Mouse (Mus musculus): ENCODE results near the gene Auts2. TPM values are rescaled to one million over a fixed set of nuclear protein-coding genes. Genes with fewer than 3 reads are reported as not detected.

Auts2 gene
- polyA plus RNA-seq, 1 experiment: 10.4 TPM

DNA sequence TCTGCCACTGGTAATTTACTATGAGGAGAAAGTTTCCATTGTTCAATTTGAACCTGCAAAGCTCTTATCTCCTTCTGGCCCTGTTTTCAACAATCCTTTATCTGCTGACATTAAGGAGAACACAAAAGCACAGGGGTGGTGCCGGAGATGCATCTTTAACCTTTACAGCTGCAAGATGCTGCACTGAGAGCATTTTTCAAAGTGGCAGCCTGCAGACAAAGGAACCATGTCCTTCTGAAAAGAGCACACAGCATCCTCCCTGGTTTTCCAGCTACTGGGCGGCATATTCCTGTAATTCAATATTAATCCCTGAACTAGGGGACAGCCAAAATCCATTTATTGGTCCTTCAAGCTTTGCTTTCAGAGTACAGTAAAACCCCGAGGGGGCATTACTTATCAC, 248.7 kb downstream of the Auts2 start:
- Histone ChIP-seq H3K36me3 (ENCODE audit: control insufficient read depth, insufficient read depth, low read length) (no peaks in the 10 kb centered on the region), H3K4me1 (ENCODE audit: control insufficient read depth, insufficient read depth, insufficient read length, low read length) (no peaks in the 10 kb centered on the region), H3K27me3 (ENCODE audit: control insufficient read depth, insufficient read depth, low read length) (no peaks in the 10 kb centered on the region), H3K4me3 (ENCODE audit: low read depth, low read length) (no peak overlapping the region), H3K27ac (ENCODE audit: insufficient read depth, low read depth, low read length) (no peak overlapping the region)
- TF ChIP-seq CTCF (IDR thresholded peaks at IDR 0.05; ENCODE audit: extremely low read depth, insufficient read length, insufficient replicate concordance, low read depth, low read length): no peak
- TF ChIP-seq POLR2A (IDR thresholded peaks at IDR 0.05; ENCODE audit: low read depth, low read length): no peak
- WGBS: 78% methylated on average over 3 of the region's 3 CpGs

DNA sequence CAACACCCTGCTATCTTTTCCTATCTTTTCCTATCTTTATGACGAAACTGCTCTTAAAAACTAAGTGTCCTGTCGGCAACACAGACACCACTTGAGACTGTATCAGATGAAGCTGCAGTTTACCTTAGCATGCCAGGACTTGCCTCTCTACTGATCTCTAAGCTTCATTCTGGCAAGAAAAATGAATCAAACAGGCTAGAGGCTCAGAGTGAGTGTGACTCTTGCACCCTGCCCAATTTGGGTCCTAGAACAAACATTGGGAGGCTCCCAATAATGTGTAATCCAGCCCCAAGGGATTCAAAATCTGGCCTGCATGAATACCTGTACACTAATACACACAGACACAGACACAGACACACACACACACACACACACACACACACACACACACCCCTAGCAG, 250.2 kb downstream of the Auts2 start:
- no peak for TF ChIP-seq POLR2A (IDR thresholded peaks at IDR 0.05; ENCODE audit: low read depth, low read length)
- no peak for TF ChIP-seq CTCF (IDR thresholded peaks at IDR 0.05; ENCODE audit: extremely low read depth, insufficient read length, insufficient replicate concordance, low read depth, low read length)
- Histone ChIP-seq H3K36me3 (ENCODE audit: control insufficient read depth, insufficient read depth, low read length) (no peaks in the 10 kb centered on the region), H3K4me3 (ENCODE audit: low read depth, low read length) (no peak overlapping the region), H3K27me3 (ENCODE audit: control insufficient read depth, insufficient read depth, low read length) (no peaks in the 10 kb centered on the region), H3K27ac (ENCODE audit: insufficient read depth, low read depth, low read length) (no peak overlapping the region), H3K4me1 (ENCODE audit: control insufficient read depth, insufficient read depth, insufficient read length, low read length) (no peaks in the 10 kb centered on the region)
- 79% methylated on average over 2 of the region's 2 CpGs for WGBS

DNA sequence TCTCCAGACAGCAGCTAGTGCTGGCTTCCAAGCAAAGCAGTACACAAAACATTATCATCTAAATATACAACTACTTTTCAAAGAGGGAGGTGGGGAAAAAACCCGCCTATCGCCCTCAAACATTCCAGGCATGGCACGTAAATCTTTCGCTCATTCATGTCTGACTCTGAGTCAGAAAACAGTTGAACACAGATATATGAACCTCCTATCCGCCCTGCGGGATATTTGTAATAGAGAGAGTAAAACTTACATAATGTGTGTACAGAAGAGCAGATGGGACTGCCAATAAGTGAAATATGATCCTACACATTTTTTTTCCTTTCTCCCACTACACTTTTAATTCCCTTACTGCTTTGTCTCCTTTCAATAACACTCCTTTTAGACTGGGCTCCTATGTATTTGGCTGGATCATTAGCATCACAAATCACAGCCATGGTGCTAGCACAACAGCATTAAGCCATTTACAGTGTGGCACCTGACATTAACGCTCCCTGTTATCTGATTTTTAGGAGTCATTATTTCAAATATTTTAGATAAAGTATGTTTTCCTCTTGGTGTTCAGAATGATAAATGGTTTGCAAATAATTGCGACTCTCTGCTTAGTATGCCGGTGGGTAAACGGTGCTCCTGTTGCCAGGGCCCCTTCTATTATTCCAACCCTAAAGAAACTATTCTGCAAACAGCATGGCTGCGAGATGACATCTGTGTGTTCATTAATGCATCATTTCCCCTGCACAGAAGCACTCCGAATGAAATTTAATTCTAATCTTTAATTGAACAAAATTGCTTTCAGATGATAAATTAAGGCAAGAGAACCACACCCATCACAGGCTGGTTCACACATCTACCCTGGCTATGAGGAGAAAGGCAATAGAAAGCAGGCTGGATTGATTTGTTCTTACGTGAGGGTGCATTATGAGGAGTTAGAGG, 252.3 kb downstream of the Auts2 start:
- H3K4me3 ChIP-seq (ENCODE audit: low read depth, low read length): no peak overlapping the region
- 71% methylated on average over 13 of the region's 13 CpGs for WGBS

DNA sequence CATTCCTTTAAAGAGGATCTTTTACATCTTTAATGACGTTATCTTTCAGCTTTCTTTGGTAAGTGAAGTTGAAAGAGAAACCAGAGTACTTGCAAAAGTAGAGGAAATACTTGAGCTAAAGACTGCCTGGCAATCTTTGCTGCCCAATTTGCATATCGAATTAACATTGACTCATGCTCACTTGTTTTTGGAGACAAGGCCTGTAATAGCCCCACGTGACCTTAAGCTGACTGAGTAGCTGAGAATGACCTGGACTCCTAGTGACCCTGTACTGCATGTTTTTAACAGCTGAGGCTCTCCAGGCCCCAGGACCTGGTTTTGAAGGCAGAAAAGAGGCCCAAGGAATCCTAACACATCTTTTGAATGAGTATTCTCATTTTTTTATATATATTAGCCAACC, 259.4 kb downstream of the Auts2 start:
- no peaks in the 10 kb centered on the region for H3K4me1 ChIP-seq (ENCODE audit: control insufficient read depth, insufficient read depth, insufficient read length, low read length)
- 75% methylated on average over 3 of the region's 3 CpGs for WGBS

More for the DNA sequence above, 252.3 kb downstream of the Auts2 start:
- H3K27me3 ChIP-seq (ENCODE audit: control insufficient read depth, insufficient read depth, low read length): no peaks in the 10 kb centered on the region
- TF ChIP-seq POLR2A (IDR thresholded peaks at IDR 0.05; ENCODE audit: low read depth, low read length): no peak
- no peak for TF ChIP-seq CTCF (IDR thresholded peaks at IDR 0.05; ENCODE audit: extremely low read depth, insufficient read length, insufficient replicate concordance, low read depth, low read length)
- H3K36me3 ChIP-seq (ENCODE audit: control insufficient read depth, insufficient read depth, low read length): no peaks in the 10 kb centered on the region
- no peaks in the 10 kb centered on the region for H3K4me1 ChIP-seq (ENCODE audit: control insufficient read depth, insufficient read depth, insufficient read length, low read length)
- no peak overlapping the region for H3K27ac ChIP-seq (ENCODE audit: insufficient read depth, low read depth, low read length)

DNA sequence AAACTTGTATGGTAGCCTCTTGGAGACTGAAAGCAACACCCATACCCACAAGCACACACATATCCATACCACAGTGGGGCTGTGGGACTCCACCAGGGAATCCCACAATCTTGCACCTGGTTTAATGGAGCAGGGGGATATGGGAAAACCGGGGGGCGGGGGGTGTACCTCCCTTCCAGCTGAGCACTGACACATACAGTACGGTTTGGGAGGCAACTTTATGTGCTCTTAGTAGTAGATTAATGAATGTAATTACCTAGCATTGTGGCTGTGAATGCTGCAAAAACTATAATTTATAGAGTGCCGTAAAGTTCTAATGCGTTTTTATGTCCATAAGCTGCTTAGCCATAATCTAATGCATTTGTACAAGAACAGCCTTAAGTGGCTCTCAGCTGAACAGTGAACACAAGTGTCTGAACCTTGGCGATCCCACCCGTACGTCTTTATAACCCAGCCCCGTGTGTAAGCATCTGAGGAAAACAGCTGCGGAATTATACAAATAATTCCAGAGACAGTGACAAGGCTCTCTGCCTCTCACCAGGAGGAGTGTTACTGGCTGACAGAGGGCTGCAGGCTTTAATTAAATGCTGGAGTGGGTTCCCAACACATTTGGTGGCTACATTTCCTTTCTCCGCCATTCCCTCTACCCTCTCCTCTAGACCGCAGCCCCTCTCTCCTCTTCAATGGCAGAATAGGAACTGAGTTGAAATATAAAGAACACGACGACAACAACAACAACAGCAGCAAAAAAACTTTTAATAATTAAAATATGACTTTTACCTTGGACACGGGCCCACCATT, 268.8 kb downstream of the Auts2 start:
- Histone ChIP-seq H3K4me3 (ENCODE audit: low read depth, low read length) (no peak overlapping the region), H3K4me1 (ENCODE audit: control insufficient read depth, insufficient read depth, insufficient read length, low read length) (no peaks in the 10 kb centered on the region), H3K36me3 (ENCODE audit: control insufficient read depth, insufficient read depth, low read length) (no peaks in the 10 kb centered on the region), H3K27me3 (ENCODE audit: control insufficient read depth, insufficient read depth, low read length) (no peaks in the 10 kb centered on the region; the same call in 1 of the 2 replicates), H3K27ac (ENCODE audit: insufficient read depth, low read depth, low read length) (no peak overlapping the region)
- no peak for TF ChIP-seq POLR2A (IDR thresholded peaks at IDR 0.05; ENCODE audit: low read depth, low read length)
- TF ChIP-seq CTCF (IDR thresholded peaks at IDR 0.05; ENCODE audit: extremely low read depth, insufficient read length, insufficient replicate concordance, low read depth, low read length): no peak
- 83% methylated on average over 15 of the region's 15 CpGs for WGBS

More for the DNA sequence above, 259.4 kb downstream of the Auts2 start:
- TF ChIP-seq POLR2A (IDR thresholded peaks at IDR 0.05; ENCODE audit: low read depth, low read length): no peak
- Histone ChIP-seq H3K27me3 (ENCODE audit: control insufficient read depth, insufficient read depth, low read length) (no peaks in the 10 kb centered on the region), H3K36me3 (ENCODE audit: control insufficient read depth, insufficient read depth, low read length) (no peaks in the 10 kb centered on the region), H3K4me3 (ENCODE audit: low read depth, low read length) (no peak overlapping the region), H3K27ac (ENCODE audit: insufficient read depth, low read depth, low read length) (no peak overlapping the region)

DNA sequence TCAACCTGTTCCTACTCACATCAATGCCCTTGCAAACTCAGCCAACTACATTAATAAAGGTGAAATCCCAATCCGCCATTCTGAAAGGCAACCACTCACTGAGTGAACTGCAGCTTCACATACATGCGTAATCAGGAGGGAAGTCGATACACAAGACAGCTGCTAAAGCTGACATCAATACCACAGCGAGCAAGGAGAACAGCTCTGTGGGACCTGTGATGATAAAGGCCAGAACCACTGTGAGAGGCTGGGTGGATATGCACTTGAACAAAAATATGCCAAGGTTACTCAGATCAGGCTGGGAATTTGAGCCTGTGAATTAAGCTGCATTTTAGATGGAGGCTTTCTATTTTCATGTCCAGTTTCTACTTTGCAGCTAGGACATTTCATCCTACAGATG, 271.0 kb downstream of the Auts2 start:
- Histone ChIP-seq H3K4me1 (ENCODE audit: control insufficient read depth, insufficient read depth, insufficient read length, low read length) (no peaks in the 10 kb centered on the region), H3K27me3 (ENCODE audit: control insufficient read depth, insufficient read depth, low read length) (no peaks in the 10 kb centered on the region; the same call in 1 of the 2 replicates), H3K4me3 (ENCODE audit: low read depth, low read length) (no peak overlapping the region), H3K27ac (ENCODE audit: insufficient read depth, low read depth, low read length) (no peak overlapping the region), H3K36me3 (ENCODE audit: control insufficient read depth, insufficient read depth, low read length) (no peaks in the 10 kb centered on the region)
- no peak for TF ChIP-seq POLR2A (IDR thresholded peaks at IDR 0.05; ENCODE audit: low read depth, low read length)
- TF ChIP-seq CTCF (IDR thresholded peaks at IDR 0.05; ENCODE audit: extremely low read depth, insufficient read length, insufficient replicate concordance, low read depth, low read length): no peak
- whole genome bisulfite sequencing: 92% methylated on average over 4 of the region's 4 CpGs

DNA sequence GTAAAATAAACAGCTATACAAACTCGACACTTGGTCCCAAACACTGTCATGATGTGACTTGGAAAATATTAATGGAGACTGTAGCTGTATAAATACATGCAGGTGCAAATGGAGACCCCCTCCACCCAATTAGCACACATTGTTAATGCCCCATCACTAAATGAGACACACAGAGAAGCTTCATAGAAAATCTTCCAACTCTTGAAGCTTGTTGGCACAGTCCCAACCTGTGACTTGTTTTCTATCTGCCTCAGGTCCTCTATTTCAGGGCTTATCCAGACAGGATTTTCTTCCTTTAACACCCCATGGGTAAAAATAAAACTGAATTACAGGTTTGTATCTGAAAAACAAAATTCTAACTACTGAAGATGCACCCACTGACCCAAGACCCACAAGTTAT, 272.2 kb downstream of the Auts2 start:
- H3K36me3 ChIP-seq (ENCODE audit: control insufficient read depth, insufficient read depth, low read length): no peaks in the 10 kb centered on the region

More for the DNA sequence above, 272.2 kb downstream of the Auts2 start:
- TF ChIP-seq POLR2A (IDR thresholded peaks at IDR 0.05; ENCODE audit: low read depth, low read length) (no peak), CTCF (IDR thresholded peaks at IDR 0.05; ENCODE audit: extremely low read depth, insufficient read length, insufficient replicate concordance, low read depth, low read length) (no peak)
- Histone ChIP-seq H3K4me1 (ENCODE audit: control insufficient read depth, insufficient read depth, insufficient read length, low read length) (no peaks in the 10 kb centered on the region), H3K4me3 (ENCODE audit: low read depth, low read length) (no peak overlapping the region), H3K27me3 (ENCODE audit: control insufficient read depth, insufficient read depth, low read length) (no peaks in the 10 kb centered on the region; the same call in 1 of the 2 replicates), H3K27ac (ENCODE audit: insufficient read depth, low read depth, low read length) (no peak overlapping the region)
- 92% methylated on average over 1 of the region's 1 CpGs for WGBS

Data from small intestine, adult 2 months (tissue).